Mouse (Mus musculus) liver (tissue): ENCODE data around the gene Miga1.

Experiments used
- DNase-seq: peaks from one replicate; pipeline ENCODE4 v3.0.0-alpha.2; 2020; ENCODE audit warnings: mixed read lengths

The Miga1 gene

GRCm38 (mm10) chr3:152284759-152285158 is 55.4 kb downstream of the Miga1 start:
- no peak for DNase-seq

- DNase-seq, result no peak
These were observed 55.9 kb downstream of the Miga1 start for GRCm38 (mm10) chr3:152284306-152284705.

- peak; percentile 54 for DNase-seq
These were observed 58.1 kb downstream of the Miga1 start for GRCm38 (mm10) chr3:152282126-152282525.

GRCm38 (mm10) chr3:152278431-152278830 is 61.8 kb downstream of the Miga1 start:
- DNase-seq, result no peak

- no peak for DNase-seq
These were observed 62.3 kb downstream of the Miga1 start for GRCm38 (mm10) chr3:152277912-152278311.

GRCm38 (mm10) chr3:152276935-152277334 is 63.3 kb downstream of the Miga1 start:
- no peak for DNase-seq

GRCm38 (mm10) chr3:152275008-152275407 is 65.2 kb downstream of the Miga1 start:
- DNase-seq, result no peak

- DNase-seq, result no peak
These were observed 67.1 kb downstream of the Miga1 start for GRCm38 (mm10) chr3:152272974-152273685.

- no peak for DNase-seq
These were observed 68.3 kb downstream of the Miga1 start for GRCm38 (mm10) chr3:152271876-152272275.

- DNase-seq, result no peak
These were observed 69.0 kb downstream of the Miga1 start for GRCm38 (mm10) chr3:152271071-152271710.

GRCm38 (mm10) chr3:152268099-152268498 is 72.1 kb downstream of the Miga1 start:
- no peak for DNase-seq

GRCm38 (mm10) chr3:152266036-152266421 is 74.2 kb downstream of the Miga1 start, which contains the start of gene Nexn:
Gene Nexn, minus strand, starts transcription at chr3:152266350.
- DNase-seq, result no peak

- peak; percentile 58 for DNase-seq
These were observed 74.7 kb downstream of the Miga1 start for GRCm38 (mm10) chr3:152265351-152266035.

- DNase-seq, result no peak
These were observed 75.4 kb downstream of the Miga1 start for GRCm38 (mm10) chr3:152264830-152265229.

GRCm38 (mm10) chr3:152264374-152264773 is 75.8 kb downstream of the Miga1 start:
- DNase-seq, result no peak

GRCm38 (mm10) chr3:152261948-152262347 is 78.3 kb downstream of the Miga1 start:
- no peak for DNase-seq

- no peak for DNase-seq
These were observed 78.8 kb downstream of the Miga1 start for GRCm38 (mm10) chr3:152261436-152261835.

- DNase-seq, result no peak
These were observed 79.8 kb downstream of the Miga1 start for GRCm38 (mm10) chr3:152260362-152260761.

GRCm38 (mm10) chr3:152259409-152259808 is 80.8 kb downstream of the Miga1 start:
- DNase-seq, result peak; percentile 78

- DNase-seq, result no peak
These were observed 82.7 kb downstream of the Miga1 start for GRCm38 (mm10) chr3:152257528-152257927.

GRCm38 (mm10) chr3:152250487-152250886 is 89.7 kb downstream of the Miga1 start:
- DNase-seq, result no peak

GRCm38 (mm10) chr3:152247708-152248107 is 92.5 kb downstream of the Miga1 start:
- DNase-seq, result no peak

GRCm38 (mm10) chr3:152245273-152245910 is 94.8 kb downstream of the Miga1 start:
- no peak for DNase-seq
